Mouse (Mus musculus): Measurements from ENCODE around the gene Cacna1b.

Gene Cacna1b

DNA sequence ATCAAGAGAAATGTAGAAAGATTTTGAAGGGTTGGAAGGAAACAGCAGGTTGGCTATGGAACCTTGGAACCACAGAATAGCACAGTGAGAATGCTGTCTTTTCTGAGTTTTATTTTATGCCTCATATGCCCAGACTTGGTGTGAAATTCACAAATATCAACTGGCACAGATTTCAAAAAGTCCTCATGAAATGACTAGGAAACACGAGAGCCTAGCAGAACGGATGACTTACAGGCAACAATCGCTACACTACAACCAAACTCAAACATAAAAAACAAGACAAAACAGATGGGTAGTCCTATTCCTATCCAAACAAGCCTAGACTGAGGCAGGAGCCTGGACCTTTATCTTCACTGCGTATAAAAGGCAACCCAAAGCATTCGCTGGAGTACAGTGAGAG lies 94.4 kb downstream of the Cacna1b start:
- no peak for ATAC-seq (ENCODE audit: insufficient number of reproducible peaks, low FRiP score, low TSS enrichment)

DNA sequence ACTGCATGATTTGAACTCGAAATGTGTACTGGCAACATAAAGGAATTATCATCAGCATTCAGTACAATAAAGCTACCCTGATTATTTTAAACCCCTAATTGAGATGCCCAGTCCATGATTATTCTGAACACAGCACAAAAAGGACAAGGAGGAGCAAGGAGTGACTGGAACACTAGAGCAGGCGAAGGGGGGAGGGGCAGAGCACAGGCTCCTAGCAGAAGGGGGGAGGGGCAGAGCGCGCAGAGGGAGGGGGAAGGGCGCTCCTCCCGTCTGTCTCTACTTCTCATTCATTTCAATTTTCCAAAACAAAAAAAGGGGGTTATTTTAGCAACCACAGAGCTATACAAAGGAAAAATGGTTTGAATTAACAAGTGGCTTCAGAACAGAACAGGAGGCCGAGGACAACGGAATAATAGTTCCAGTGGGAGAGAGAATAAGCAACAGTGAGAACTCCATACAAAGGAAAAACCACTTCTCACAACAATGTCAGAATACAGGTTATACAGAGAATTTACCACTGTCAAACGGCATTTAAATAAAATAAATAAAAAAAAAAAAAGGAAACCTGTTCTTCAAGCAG lies 98.2 kb downstream of the Cacna1b start:
- no peak for ATAC-seq (ENCODE audit: insufficient number of reproducible peaks, low FRiP score, low TSS enrichment)

- no peak for ATAC-seq (ENCODE audit: insufficient number of reproducible peaks, low FRiP score, low TSS enrichment)
These were observed 103.7 kb downstream of the Cacna1b start for GRCm38 (mm10) chr2:24659150-24659775.

DNA sequence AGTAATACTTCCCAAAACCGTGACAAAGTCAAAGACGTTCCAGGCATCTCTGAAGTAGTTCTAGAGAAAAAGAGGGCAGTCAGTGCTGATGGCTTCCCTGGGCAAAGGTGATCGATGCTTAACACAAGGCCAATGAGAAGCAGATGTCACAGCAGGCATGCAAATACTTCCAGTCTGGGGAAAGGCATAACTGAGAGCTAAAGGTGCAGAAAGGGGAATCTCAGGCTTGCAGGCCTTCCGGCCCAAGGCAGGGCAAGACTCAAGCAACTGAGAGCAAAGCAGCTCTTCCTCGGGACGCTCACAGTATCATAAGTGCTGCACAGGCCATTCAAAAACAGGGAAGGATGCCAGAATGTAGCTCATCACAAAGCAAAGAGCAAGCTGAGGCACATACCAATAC lies 114.4 kb downstream of the Cacna1b start:
- ATAC-seq (ENCODE audit: insufficient number of reproducible peaks, low FRiP score, low TSS enrichment) = no peak

- no peak for ATAC-seq (ENCODE audit: insufficient number of reproducible peaks, low FRiP score, low TSS enrichment)
These were observed 116.4 kb downstream of the Cacna1b start for GRCm38 (mm10) chr2:24646452-24647146.

- no peak for ATAC-seq (ENCODE audit: insufficient number of reproducible peaks, low FRiP score, low TSS enrichment)
These were observed 120.1 kb downstream of the Cacna1b start for GRCm38 (mm10) chr2:24642834-24643233.

DNA sequence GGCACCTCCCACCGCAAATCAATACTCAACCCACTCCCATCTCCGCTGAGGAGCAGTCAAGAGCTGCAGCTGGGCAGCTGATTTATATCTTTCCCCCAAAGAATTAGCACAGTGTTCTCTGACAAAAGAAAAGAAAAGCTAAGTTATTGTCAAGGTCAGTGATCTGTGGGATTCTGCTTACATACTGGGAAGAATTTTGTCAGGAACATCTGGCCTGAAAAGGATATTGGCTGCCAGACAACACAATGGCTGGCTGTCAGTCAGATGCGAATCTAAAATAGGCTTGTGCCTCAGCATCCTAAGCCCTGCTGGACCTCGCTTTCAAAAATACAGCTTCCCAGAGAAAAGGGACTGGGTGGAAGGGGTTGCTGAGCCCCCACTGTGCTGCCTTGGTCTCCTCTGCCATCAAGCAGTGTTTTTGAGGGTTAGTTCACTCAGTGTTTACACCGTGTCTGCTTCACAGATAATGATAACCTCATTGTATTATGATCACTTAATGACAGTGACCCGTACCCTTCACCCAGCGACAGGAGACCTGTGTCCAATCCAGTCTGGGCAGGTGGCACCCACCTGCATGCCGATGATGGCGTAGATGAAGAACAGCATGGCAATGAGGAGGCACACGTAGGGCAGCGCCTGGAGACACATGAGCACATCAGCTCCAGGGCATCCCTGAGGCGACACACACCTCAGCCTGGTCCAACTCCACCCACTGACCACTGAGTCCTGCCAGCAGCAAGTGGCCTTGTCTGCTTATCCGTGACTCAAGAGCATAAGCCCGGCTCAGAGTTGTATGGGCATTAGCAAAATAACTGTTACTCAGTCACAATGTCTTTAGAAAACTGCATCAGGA lies 124.6 kb downstream of the Cacna1b start:
- no peak for ATAC-seq (ENCODE audit: insufficient number of reproducible peaks, low FRiP score, low TSS enrichment)

DNA sequence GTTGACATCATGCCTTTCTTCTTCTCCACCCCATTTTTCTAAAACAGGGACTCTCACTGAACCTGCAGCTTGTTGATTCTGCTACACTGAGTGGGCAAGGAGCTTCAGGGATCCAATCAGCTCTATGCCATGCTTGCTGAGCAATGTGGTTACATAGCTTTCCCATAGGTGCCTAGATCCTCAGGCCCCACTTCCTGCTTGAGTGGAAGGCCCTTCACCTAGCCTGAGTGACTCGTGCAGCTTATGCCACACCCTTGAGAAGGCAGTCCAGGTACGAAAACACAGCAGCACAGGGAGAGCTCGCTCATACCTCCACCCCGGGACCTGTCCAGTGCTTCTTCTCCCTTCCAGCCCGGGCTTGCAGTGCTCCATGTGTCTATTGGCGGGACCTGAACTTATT lies 129.3 kb downstream of the Cacna1b start:
- ATAC-seq (ENCODE audit: insufficient number of reproducible peaks, low FRiP score, low TSS enrichment) = no peak

DNA sequence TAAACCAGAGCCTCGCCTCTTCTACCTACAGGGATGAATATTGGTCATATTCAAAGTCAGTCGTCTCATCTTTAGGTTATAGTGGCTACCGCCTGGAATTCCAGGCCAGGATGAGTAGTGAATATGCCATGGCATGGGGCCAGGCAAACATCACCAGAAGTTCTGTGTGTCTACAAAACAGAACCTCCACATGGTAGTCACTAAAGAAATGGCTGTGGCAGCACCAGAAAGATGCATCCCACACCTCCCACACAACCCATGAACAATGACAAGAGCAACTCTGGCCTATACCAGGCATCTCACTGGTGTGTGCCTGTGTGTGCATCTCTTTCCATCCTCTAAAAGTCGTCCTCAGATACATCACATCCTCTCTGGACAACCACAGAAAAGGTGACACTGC lies 145.8 kb downstream of the Cacna1b start:
- no peak for ATAC-seq (ENCODE audit: insufficient number of reproducible peaks, low FRiP score, low TSS enrichment)

DNA sequence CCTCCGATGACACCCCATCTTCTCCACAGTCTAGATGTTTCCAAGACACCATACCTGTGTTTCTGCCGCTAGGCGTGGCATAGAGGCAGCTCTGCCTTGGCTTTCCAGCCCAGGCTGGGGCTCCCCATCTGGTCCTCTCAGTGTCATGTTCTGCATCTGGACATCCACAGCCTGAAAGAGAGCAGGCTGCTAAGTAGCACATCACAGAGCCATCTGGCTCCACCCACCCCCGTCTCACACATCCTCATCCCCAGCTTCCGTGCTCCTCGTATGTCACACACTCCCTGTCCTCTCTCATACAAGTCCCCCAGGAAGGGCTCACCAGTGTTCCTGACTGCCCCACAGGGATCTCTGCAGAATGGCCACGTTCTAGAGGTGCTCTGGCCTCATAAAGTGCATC lies 153.2 kb downstream of the Cacna1b start:
- ATAC-seq (ENCODE audit: insufficient number of reproducible peaks, low FRiP score, low TSS enrichment) = no peak

GRCm38 (mm10) chr2:24608765-24609138 lies 154.2 kb downstream of the Cacna1b start:
- no peak for ATAC-seq (ENCODE audit: insufficient number of reproducible peaks, low FRiP score, low TSS enrichment)

DNA sequence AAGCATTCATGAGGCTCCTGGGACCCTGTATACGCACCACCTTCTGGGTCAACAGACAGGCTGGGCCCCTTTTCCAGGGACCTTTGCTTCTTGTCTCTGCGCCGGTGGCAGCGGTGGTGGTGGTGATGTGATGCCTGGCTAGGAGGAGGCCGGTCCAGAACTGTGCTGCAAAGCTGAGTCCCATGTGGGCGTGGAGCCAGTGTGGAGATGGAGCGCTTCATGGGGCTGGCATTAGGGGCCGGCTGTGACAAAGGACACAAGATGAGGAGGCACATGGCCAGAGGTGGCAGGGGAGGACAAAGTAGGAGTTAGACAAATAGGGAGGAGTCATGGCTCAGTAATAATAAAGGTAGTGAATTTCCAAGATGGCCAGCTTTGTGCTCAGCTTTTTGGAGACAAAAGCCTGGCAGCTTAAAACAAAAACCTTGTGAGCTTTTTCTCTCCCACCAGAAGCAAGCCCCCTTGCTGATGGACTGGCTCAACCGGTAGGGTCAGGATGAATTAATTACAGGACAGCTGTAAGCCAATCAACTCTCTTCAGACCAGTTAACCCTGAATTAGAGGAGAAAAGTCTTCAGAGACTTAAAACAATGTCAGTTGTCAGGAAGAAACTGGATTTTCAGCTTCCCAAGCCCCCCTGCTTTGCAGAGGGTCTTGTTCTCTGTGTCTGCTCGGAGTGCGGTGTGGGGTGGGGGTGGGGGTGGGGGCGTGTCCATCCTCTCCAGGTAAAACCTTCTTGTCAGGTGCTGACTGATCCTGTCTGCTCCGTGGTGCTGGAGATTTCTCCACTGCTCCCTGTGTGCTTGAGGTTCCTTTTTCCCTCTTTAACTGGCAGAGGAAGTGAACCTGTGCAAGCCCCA lies 154.8 kb downstream of the Cacna1b start:
- no peak for ATAC-seq (ENCODE audit: insufficient number of reproducible peaks, low FRiP score, low TSS enrichment)

DNA sequence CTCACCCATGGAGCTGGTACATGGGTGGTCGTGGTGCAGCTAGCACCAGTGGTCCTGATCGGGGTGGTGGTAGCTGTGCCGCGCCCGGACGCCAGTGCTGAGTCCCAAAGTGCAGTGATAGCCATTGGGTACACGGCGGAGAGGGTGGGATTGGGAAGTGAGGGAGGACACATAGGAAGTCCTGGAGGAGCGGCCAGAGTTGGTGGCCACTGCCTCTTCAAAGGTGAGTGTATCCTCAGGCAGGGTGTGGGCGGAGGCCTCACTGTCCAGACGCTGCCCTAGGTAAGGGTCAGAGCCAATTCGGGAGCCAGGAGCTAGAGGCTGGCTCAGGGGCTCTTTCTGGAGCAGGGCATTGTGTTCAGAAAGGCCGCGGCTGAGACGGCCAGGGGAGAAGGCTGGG lies 156.4 kb downstream of the Cacna1b start:
- no peak for ATAC-seq (ENCODE audit: insufficient number of reproducible peaks, low FRiP score, low TSS enrichment)

DNA sequence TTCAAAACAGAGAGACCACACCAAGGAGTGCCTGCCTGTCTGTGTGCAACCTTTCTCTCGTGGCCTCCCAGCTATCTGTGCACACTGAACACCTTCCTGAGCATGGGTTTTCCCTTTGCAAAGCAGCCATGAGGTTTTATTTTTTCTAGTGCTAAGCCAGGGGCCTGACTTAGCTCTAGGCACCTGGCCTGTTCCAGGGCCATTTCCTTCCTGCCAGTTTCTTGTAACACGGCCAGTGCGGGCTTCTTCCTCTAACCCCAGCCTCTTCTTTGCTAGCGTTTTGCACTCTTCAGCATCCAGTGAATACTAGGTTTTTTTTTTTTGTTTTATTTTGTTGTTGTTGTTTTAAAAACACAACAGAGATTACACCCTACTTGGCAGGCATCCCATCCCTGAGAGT lies 157.9 kb downstream of the Cacna1b start:
- no peak for ATAC-seq (ENCODE audit: insufficient number of reproducible peaks, low FRiP score, low TSS enrichment)

- no peak for ATAC-seq (ENCODE audit: insufficient number of reproducible peaks, low FRiP score, low TSS enrichment)
These were observed 173.5 kb downstream of the Cacna1b start for GRCm38 (mm10) chr2:24589426-24589825.

GRCm38 (mm10) chr2:24587999-24588398 lies 175.0 kb downstream of the Cacna1b start:
- ATAC-seq (ENCODE audit: insufficient number of reproducible peaks, low FRiP score, low TSS enrichment) = no peak

DNA sequence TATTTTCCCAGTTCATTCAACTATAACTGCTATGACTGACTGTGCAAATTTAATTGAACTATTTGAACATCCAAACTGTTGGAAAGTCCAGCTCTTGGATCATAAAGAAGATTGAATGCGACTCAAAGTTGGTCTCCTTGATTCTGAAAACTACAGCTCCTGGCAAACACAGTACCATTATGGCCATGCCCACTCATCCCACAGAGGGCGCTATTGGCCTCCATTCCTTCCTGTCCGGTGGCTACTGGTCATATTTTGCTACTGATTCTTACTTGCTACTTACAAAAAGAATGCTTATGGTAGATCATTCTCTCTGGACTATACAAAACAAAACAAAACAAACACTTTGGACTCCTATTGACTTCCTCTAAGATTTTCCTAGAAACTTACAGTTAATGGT lies 188.3 kb downstream of the Cacna1b start:
- ATAC-seq (ENCODE audit: insufficient number of reproducible peaks, low FRiP score, low TSS enrichment) = no peak

GRCm38 (mm10) chr2:24570917-24571316 lies 192.0 kb downstream of the Cacna1b start:
- ATAC-seq (ENCODE audit: insufficient number of reproducible peaks, low FRiP score, low TSS enrichment) = no peak

DNA sequence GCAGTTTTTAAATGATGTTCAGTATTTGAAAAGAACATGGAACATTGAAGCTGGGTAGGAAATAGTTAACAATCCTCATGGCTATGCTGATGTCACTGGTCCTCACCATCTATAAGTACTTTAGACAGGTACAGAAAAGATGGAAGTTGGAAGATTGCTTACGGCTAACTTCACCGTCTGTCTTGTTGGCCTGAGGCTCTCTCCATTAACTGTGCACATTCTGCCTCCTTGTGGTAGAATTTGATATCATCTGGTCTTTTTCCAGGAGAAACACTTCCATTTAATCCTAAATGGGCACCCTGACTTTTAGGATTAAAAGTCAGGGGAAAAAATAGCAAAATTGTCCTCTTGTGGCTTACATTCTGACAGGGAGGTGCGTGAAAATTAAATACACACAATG lies 194.4 kb downstream of the Cacna1b start:
- ATAC-seq (ENCODE audit: insufficient number of reproducible peaks, low FRiP score, low TSS enrichment) = no peak

All from cerebellum, adult (tissue).